Mouse (Mus musculus): Measurements from ENCODE around the gene Misp. TPM values are rescaled to one million over a fixed set of nuclear protein-coding genes. Genes with fewer than 3 reads are reported as not detected.

Misp gene
- total and polyA plus RNA-seq, 2 experiments from 2014 or later, result 0.27 TPM; not detected in 1

DNA sequence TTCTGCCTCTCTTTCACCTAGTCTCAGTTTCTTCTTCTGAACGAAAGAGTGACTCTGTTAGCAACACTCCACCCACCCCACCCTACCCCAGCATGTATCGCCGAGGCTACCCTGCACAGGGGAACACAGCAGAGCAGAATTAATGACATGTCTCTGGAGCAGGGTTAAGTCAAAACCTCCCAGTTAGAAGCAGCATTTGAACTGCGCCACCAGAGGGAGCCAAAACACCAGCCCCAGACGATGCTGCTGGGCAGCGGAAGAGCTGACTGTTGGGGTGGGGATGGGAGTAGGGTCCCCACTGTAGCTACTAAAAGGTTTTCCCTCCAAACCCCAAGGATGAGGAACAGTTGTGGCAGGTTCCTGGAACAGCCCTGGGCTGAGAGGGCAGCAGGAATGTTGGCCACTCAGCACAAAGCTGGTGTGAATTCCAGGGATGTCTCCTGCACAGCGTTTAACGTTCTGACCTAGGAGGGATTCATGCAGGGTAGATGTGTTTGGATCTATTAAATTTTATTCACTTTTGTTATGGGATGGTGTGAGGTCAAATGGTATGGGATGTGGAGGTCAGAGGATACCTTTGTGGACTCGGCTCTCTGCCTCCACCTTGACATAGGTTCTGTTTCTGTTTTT lies 14.1 kb downstream of the Misp start:
- Histone ChIP-seq H3K4me3 (ENCODE audit: low read depth, low read length) (no peak overlapping the region), H3K36me3 (ENCODE audit: insufficient read depth, low read length) (no peaks in the 10 kb centered on the region), H3K4me2 (ENCODE audit: low read depth, low read length, poor library complexity, severe bottlenecking) (no peak overlapping the region), H3K9ac (replicated peaks; ENCODE audit: low read length, poor library complexity, severe bottlenecking) (no peak overlapping the region), H3K9me3 (ENCODE audit: low read length) (no peaks in the 10 kb centered on the region), H3K27me3 (ENCODE audit: insufficient read depth, low read length) (no peaks in the 10 kb centered on the region), H3K27ac (ENCODE audit: low read depth, low read length) (no peak overlapping the region), H3K4me1 (ENCODE audit: insufficient read depth, low read length) (no peaks in the 10 kb centered on the region)
- DNase-seq (ENCODE audit: low spot score) (peak; percentile 79), ATAC-seq (ENCODE audit: low FRiP score) (peak; percentile 38; the same call in 1 of the 2 replicates)
- TF ChIP-seq CTCF (IDR thresholded peaks at IDR 0.05), result peak; percentile 95
- 23% methylated on average over 9 of the region's 9 CpGs for WGBS

DNA sequence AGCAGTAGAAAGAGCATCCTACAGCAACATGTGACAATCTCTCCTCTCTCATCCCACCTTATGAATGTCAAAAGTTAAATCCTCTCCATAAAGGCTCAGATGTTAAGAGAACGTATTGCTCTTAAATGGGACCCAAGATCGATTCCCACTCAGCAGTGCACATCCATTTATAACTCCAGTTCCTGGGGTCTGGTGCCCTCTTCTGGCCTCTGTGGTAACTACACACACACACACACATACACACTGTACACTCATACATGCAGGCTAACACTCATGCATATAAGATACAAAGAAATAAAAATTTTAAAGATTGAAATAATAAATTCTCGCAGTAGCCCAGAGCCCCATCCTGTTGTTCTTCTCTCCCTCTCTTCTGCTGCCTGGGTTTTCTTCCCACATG lies 16.1 kb downstream of the Misp start:
- no peak for DNase-seq (ENCODE audit: low spot score)
- WGBS, result 98% methylated on average over 3 of the region's 3 CpGs
- Histone ChIP-seq H3K27ac (ENCODE audit: low read depth, low read length) (no peak overlapping the region), H3K9me3 (ENCODE audit: low read length) (no peaks in the 10 kb centered on the region), H3K9ac (replicated peaks; ENCODE audit: low read length, poor library complexity, severe bottlenecking) (no peak overlapping the region), H3K36me3 (ENCODE audit: insufficient read depth, low read length) (no peaks in the 10 kb centered on the region), H3K4me2 (ENCODE audit: low read depth, low read length, poor library complexity, severe bottlenecking) (no peak overlapping the region), H3K27me3 (ENCODE audit: insufficient read depth, low read length) (no peaks in the 10 kb centered on the region), H3K4me1 (ENCODE audit: insufficient read depth, low read length) (no peaks in the 10 kb centered on the region), H3K4me3 (ENCODE audit: low read depth, low read length) (no peak overlapping the region)
- no peak for ATAC-seq (ENCODE audit: low FRiP score)
- peak; percentile 45 for TF ChIP-seq CTCF (IDR thresholded peaks at IDR 0.05)

DNA sequence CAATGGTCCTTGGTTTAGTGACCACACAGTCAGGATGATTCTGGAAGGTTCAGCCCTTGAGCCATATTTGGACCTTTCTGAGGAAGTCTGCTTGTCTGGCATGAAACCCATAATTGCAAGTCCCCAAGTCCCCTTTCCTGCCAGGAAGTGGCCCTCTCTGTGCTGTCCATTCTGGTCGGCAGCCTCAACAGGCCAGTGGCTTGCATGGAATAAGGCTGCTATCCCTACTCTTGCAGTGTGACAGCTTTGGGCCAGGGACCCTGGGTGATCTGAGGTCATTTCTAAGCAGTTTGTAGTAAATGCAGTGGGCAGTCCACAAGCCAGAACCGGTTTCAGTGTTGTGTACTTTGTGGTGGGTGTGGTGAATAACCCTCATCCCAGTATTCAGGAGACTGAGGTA lies 17.4 kb downstream of the Misp start:
- WGBS, result 81% methylated on average over 2 of the region's 2 CpGs

DNA sequence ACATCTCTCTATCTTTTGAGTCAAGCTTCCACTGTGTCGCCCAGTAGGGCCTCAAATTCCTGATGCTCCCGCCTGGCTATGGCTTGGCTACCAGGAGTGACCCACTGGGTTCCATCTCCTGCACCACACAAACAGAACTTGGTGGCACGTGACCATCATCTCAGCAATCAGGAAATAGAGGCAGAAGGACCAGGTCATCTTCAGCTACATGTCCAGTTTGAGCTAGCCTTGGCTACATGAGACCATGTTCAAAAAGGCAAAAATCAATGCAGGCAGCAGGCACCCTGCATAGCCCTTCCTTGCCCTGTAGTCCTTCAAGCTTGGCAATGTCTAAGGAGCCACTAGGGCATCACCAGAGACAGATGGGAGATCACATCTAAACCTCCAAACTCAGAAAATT lies 19.3 kb downstream of the Misp start:
- TF ChIP-seq CTCF (IDR thresholded peaks at IDR 0.05), result no peak
- H3K4me3 ChIP-seq (ENCODE audit: low read depth, low read length), result no peak overlapping the region
- H3K36me3 ChIP-seq (ENCODE audit: insufficient read depth, low read length), result no peaks in the 10 kb centered on the region
- no peak for DNase-seq (ENCODE audit: low spot score)
- H3K27me3 ChIP-seq (ENCODE audit: insufficient read depth, low read length), result no peaks in the 10 kb centered on the region
- no peaks in the 10 kb centered on the region for H3K4me1 ChIP-seq (ENCODE audit: insufficient read depth, low read length)
- 92% methylated on average over 3 of the region's 3 CpGs for WGBS
- no peak overlapping the region for H3K27ac ChIP-seq (ENCODE audit: low read depth, low read length)
- H3K4me2 ChIP-seq (ENCODE audit: low read depth, low read length, poor library complexity, severe bottlenecking), result no peak overlapping the region
- no peak overlapping the region for H3K9ac ChIP-seq (replicated peaks; ENCODE audit: low read length, poor library complexity, severe bottlenecking)
- ATAC-seq (ENCODE audit: low FRiP score), result no peak
- H3K9me3 ChIP-seq (ENCODE audit: low read length), result no peaks in the 10 kb centered on the region

More for the DNA sequence above, 17.4 kb downstream of the Misp start:
- no peak overlapping the region for H3K9ac ChIP-seq (replicated peaks; ENCODE audit: low read length, poor library complexity, severe bottlenecking)
- no peak overlapping the region for H3K4me3 ChIP-seq (ENCODE audit: low read depth, low read length)
- ATAC-seq (ENCODE audit: low FRiP score) (no peak), DNase-seq (ENCODE audit: low spot score) (no peak)
- no peak for TF ChIP-seq CTCF (IDR thresholded peaks at IDR 0.05)
- no peaks in the 10 kb centered on the region for H3K27me3 ChIP-seq (ENCODE audit: insufficient read depth, low read length)
- no peak overlapping the region for H3K4me2 ChIP-seq (ENCODE audit: low read depth, low read length, poor library complexity, severe bottlenecking)
- no peaks in the 10 kb centered on the region for H3K9me3 ChIP-seq (ENCODE audit: low read length)
- no peaks in the 10 kb centered on the region for H3K36me3 ChIP-seq (ENCODE audit: insufficient read depth, low read length)
- no peak overlapping the region for H3K27ac ChIP-seq (ENCODE audit: low read depth, low read length)
- H3K4me1 ChIP-seq (ENCODE audit: insufficient read depth, low read length), result no peaks in the 10 kb centered on the region

DNA sequence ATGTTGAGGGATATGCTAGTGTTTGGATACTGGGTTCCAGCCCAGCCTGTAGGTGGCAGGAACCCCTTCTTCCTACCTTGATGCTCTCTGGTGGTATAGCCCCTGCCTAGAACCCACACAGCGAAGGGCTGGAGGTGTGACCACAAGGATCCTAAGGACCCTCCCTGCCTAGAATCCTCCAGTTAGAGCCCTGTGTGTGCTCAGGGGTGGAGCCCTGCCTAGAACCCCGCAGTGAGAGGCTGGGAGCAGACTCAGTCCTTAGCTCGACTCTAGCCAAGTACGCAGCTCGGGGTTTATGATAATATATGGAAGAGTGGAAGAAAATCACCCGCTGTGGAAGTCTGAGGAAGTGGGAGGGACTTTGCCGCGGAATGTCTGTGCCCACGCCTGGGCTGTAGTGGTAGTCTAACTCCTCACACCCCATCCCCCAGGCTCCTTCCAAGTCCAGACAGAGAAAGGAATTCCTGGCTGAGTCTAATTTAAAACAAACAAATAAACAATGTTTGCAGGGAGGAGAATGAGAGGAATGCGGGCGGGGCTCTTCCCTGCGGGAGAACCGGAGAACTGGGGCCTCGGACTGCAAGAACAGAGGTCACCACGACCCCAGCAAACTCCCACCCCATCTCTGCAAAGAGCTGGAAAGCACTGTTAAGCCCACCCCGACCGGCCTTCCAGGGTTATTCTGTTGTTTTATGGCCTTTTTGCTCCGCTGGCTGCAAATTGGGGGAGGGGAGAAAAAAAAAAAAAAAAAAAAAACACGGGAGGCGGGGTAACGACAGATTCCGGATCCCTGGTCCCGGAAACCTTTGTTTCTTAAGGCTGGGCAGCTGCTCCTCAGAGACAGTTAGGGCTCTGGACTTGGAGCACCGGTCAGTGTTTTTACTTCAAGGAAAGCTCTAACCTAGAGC lies 20.1 kb downstream of the Misp start:
- Histone ChIP-seq H3K4me3 (ENCODE audit: low read depth, low read length) (peak overlapping the region; percentile 31), H3K9me3 (ENCODE audit: low read length) (no peaks in the 10 kb centered on the region), H3K9ac (replicated peaks; ENCODE audit: low read length, poor library complexity, severe bottlenecking) (peak overlapping the region; percentile 30), H3K4me2 (ENCODE audit: low read depth, low read length, poor library complexity, severe bottlenecking) (peak overlapping the region; percentile 52), H3K27ac (ENCODE audit: low read depth, low read length) (no peak overlapping the region), H3K36me3 (ENCODE audit: insufficient read depth, low read length) (no peaks in the 10 kb centered on the region), H3K4me1 (ENCODE audit: insufficient read depth, low read length) (no peaks in the 10 kb centered on the region), H3K27me3 (ENCODE audit: insufficient read depth, low read length) (no peaks in the 10 kb centered on the region)
- ATAC-seq (ENCODE audit: low FRiP score) (peak; percentile 73), DNase-seq (ENCODE audit: low spot score) (peak; percentile 76)
- WGBS, result 2% methylated on average over 23 of the region's 24 CpGs
- TF ChIP-seq CTCF (IDR thresholded peaks at IDR 0.05), result peak; percentile 42

DNA sequence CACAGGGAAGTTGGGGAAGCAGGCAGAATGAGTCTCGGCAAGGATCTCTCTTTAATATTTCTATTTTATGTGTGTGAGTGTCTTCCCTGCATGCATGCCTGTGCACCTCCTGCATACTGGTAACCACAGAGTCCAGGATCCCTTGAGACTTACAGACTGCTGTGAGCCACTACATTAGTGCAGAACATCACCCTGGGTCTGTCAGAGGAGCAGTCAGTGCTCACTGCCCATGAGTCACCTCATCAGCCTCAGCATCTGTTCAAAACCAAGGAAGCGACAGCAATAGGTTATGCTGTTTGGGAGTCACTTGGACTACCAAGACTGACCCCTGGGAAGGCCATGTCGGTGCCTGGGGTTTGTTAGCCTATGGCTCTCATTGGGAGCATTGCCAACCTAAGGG lies 21.5 kb downstream of the Misp start:
- Histone ChIP-seq H3K4me3 (ENCODE audit: low read depth, low read length) (no peak overlapping the region), H3K4me1 (ENCODE audit: insufficient read depth, low read length) (no peaks in the 10 kb centered on the region), H3K9me3 (ENCODE audit: low read length) (no peaks in the 10 kb centered on the region), H3K27ac (ENCODE audit: low read depth, low read length) (no peak overlapping the region), H3K36me3 (ENCODE audit: insufficient read depth, low read length) (no peaks in the 10 kb centered on the region), H3K4me2 (ENCODE audit: low read depth, low read length, poor library complexity, severe bottlenecking) (no peak overlapping the region), H3K9ac (replicated peaks; ENCODE audit: low read length, poor library complexity, severe bottlenecking) (no peak overlapping the region), H3K27me3 (ENCODE audit: insufficient read depth, low read length) (no peaks in the 10 kb centered on the region)
- no peak for DNase-seq (ENCODE audit: low spot score)
- no peak for TF ChIP-seq CTCF (IDR thresholded peaks at IDR 0.05)
- WGBS, result 69% methylated on average over 3 of the region's 3 CpGs
- ATAC-seq (ENCODE audit: low FRiP score), result no peak

Data from midbrain, postnatal 0 days (tissue).